Mouse (Mus musculus) midbrain, postnatal 0 days (tissue): Measurements from ENCODE around the gene Nup153. TPM values are rescaled to one million over a fixed set of nuclear protein-coding genes. Genes with fewer than 3 reads are reported as not detected.

ENCODE experiments used
- ATAC-seq: fragments of 200-750 bp; cut with Nextera tagmentation; 2 replicates; pipeline ENCODE4 v1.8.0; 2017; ENCODE audit warnings: moderate number of reproducible peaks, mild to moderate bottlenecking, moderate TSS enrichment, moderate library complexity; ENCODE audit not compliant: low FRiP score
- DNase-seq: peaks from one replicate; pipeline ENCODE4 v3.0.0-alpha.2; 2015; ENCODE audit warnings: low spot score
- H3K27ac ChIP-seq: fragments of 300-500 bp; sonication (generic); 2 replicates; pipeline ENCODE4 v1.5.1; 2014; ENCODE audit warnings: low read depth, mild to moderate bottlenecking, low read length, mixed read lengths
- H3K27me3 ChIP-seq: fragments of 300-500 bp; sonication (generic); 2 replicates; pipeline ENCODE4 v1.6.1; 2014; ENCODE audit warnings: low read length, control low read depth, mixed read lengths; ENCODE audit not compliant: insufficient read depth
- H3K36me3 ChIP-seq: fragments of 300-500 bp; sonication (generic); 2 replicates; pipeline ENCODE4 v1.6.1; 2014; ENCODE audit warnings: low read length, control low read depth, mixed read lengths; ENCODE audit not compliant: insufficient read depth
- H3K4me1 ChIP-seq: fragments of 300-500 bp; sonication (generic); 2 replicates; pipeline ENCODE4 v1.6.1; 2014; ENCODE audit warnings: mild to moderate bottlenecking, control low read depth, antibody characterized with exemption, low read length, mixed read lengths; ENCODE audit not compliant: insufficient read depth
- H3K4me2 ChIP-seq: fragments of 300-500 bp; sonication (generic); 2 replicates; pipeline ENCODE4 v1.6.1; 2014; ENCODE audit warnings: low read depth, mild to moderate bottlenecking, low read length, mixed read lengths; ENCODE audit not compliant: poor library complexity, severe bottlenecking
- H3K4me3 ChIP-seq: fragments of 300-500 bp; sonication (generic); 2 replicates; pipeline ENCODE4 v1.5.1; 2014; ENCODE audit warnings: low read depth, mild to moderate bottlenecking, low read length, moderate library complexity
- H3K9ac ChIP-seq: fragments of 300-500 bp; sonication (generic); replicated peaks from 2 replicates; pipeline ENCODE4 v1.6.1; 2014; ENCODE audit warnings: mild to moderate bottlenecking, low read length, moderate library complexity, mixed read lengths; ENCODE audit not compliant: poor library complexity, severe bottlenecking
- H3K9me3 ChIP-seq: fragments of 300-500 bp; sonication (generic); 2 replicates; pipeline ENCODE4 v1.6.1; 2016; ENCODE audit warnings: low read length, control low read depth
- CTCF ChIP-seq: IDR thresholded peaks from 2 replicates; pipeline ENCODE4 v1.5.1; 2016; ENCODE audit warnings: antibody characterized with exemption, mild to moderate bottlenecking
- WGBS: fragments of 180-500 bp; shearing (Covaris S2); extraction: QIAGEN DNeasy Blood & Tissue Kit; methylation state at CpG from one replicate; pipeline ENCODE4 v1.1.7; 2014; 5-methylcytosine and 5-hydroxymethylcytosine counted together
- polyA plus RNA-seq: library from polyadenylated mRNA; unstranded; fragments of >200 nt; fragmentation: Nextera tagmentation; extraction: Ambion mirVana; gene quantifications from 2 replicates; pipeline ENCODE4 v1.2.1, GENCODE M21; 2015
- total RNA-seq: library from RNA; depleted of rRNA; stranded (reverse); fragments of >200 nt; gene quantifications from 2 replicates; pipeline ENCODE4 v1.2.3, GENCODE M21; 2014

Nup153 gene
- total and polyA plus RNA-seq, 2 experiments from 2014 or later: 11.8 to 61.7 TPM

DNA sequence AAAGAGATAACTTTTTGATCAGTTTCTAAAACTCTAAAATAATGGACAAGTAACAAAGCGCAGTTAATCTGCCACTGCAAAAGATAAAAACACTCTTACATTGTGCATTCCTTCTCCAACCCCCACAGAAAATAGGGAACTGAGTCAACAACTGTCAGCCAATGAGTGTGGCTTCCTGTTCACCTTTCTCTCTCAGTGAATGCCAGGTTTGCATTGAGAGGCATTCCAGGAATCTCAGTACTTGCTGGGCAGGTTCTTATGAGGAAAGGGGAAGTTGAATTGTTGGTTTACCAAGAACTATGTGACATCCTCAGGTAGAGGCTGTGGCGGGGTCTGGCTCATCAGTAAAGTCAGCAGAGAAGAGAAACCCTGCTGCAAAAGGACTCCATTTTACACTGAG is 31.0 kb downstream of the Nup153 start:
- H3K4me1 ChIP-seq: no peaks in the 10 kb centered on the region
- DNase-seq: no peak
- TF ChIP-seq CTCF: no peak

DNA sequence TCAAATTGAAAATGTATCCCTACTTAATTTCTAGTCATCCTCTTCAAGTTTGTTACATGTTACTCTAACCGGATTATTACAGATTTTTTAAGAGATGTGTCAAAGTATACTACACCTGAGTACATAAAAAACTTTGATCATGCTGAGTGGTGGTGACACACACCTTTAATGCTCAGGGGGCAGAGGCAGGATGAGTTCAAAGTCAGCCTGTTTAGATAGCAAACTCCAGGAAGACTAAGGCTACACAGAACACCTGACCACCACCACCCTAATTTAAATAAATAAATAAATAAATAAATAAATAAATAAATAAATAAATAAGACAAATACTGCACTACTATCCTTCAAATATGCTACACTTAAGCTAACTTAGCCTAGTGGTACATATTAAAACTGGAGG is 31.8 kb downstream of the Nup153 start:
- Histone ChIP-seq H3K4me2 (no peak overlapping the region), H3K27me3 (no peaks in the 10 kb centered on the region), H3K36me3 (peaks cover 21% of the 10 kb centered on the region), H3K4me3 (no peak overlapping the region), H3K9ac (no peak overlapping the region), H3K4me1 (no peaks in the 10 kb centered on the region), H3K27ac (no peak overlapping the region), H3K9me3 (no peaks in the 10 kb centered on the region)
- ATAC-seq (no peak), DNase-seq (no peak)
- no peak for TF ChIP-seq CTCF
- WGBS: 94% methylated on average over 1 of the region's 1 CpGs

More for the DNA sequence above, 31.0 kb downstream of the Nup153 start:
- Histone ChIP-seq H3K9me3 (no peaks in the 10 kb centered on the region), H3K27ac (no peak overlapping the region), H3K4me3 (no peak overlapping the region), H3K4me2 (no peak overlapping the region), H3K9ac (no peak overlapping the region), H3K36me3 (peaks cover 21% of the 10 kb centered on the region), H3K27me3 (no peaks in the 10 kb centered on the region)
- no peak for ATAC-seq
- 89% methylated on average over 2 of the region's 2 CpGs for WGBS

DNA sequence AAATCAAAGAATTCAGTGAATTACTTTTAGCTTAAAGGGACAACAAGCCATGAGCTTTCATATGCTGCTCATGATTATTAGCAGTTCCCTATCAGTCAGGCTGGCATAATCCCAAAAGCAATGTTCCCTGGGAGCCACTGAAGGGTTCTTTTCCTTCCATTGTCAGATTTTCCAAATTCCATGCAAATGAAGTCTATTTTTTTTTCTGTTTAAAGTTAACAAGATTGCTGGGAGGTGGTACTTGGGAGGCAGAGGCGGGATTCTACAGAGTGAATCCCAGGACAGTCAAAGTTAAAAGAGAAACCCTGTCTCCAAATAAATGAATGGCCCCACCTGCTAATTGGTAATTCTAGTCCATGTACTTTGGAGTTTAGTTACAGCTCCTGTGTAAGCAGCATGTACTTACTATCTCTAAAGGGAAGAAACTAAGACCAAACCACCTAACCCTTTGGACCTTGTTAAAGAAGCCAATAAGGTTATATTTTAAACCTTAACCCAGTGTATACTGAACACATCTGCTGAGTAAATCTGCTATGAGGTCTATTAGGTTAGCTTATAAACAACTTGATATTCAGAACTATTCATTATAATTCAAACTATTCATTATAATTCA is 32.3 kb downstream of the Nup153 start:
- Histone ChIP-seq H3K4me1 (no peaks in the 10 kb centered on the region), H3K9me3 (no peaks in the 10 kb centered on the region), H3K36me3 (peaks cover 21% of the 10 kb centered on the region), H3K27ac (no peak overlapping the region), H3K27me3 (no peaks in the 10 kb centered on the region), H3K4me2 (no peak overlapping the region), H3K4me3 (no peak overlapping the region), H3K9ac (no peak overlapping the region)
- ATAC-seq (no peak), DNase-seq (no peak)
- 53% methylated on average over 1 of the region's 1 CpGs for whole genome bisulfite sequencing
- no peak for TF ChIP-seq CTCF

DNA sequence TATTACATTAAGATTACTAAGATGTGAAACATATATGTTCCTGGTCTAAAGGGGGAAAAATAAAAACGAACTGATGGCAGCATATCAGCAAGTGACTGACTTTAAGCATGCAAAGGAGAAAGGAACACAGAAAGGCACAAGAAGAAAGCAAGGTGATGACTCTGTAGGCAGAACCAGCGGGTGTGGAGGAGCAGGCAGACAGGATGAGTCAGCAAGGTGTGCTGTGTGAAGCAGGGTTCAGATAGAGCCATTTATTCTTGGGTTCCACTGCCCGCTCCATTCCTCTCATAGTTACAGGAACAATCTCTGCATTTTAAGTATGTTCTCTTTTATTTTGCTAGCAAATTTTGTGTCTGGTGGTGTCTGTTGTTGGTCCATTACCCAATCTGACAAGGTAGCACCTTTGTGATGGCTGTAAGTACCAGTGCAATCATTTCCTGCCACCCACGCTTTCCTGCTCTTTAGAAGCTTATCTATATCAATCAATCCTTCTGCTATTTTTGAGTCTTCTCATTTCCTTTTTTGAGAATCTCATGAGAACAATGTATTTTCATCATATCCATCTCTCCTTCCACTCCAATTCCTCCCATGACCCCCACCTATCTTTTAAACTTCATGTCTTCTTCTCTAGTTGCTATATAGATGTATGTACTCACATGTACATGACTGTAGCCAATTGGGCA is 37.0 kb downstream of the Nup153 start:
- no peaks in the 10 kb centered on the region for H3K27me3 ChIP-seq
- ATAC-seq (no peak), DNase-seq (no peak)
- H3K36me3 ChIP-seq: peaks cover 22% of the 10 kb centered on the region
- 95% methylated on average over 4 of the region's 4 CpGs for WGBS
- no peak overlapping the region for H3K27ac ChIP-seq
- no peak overlapping the region for H3K9ac ChIP-seq
- no peak overlapping the region for H3K4me2 ChIP-seq
- H3K9me3 ChIP-seq: no peaks in the 10 kb centered on the region
- no peaks in the 10 kb centered on the region for H3K4me1 ChIP-seq
- no peak overlapping the region for H3K4me3 ChIP-seq
- TF ChIP-seq CTCF: no peak

DNA sequence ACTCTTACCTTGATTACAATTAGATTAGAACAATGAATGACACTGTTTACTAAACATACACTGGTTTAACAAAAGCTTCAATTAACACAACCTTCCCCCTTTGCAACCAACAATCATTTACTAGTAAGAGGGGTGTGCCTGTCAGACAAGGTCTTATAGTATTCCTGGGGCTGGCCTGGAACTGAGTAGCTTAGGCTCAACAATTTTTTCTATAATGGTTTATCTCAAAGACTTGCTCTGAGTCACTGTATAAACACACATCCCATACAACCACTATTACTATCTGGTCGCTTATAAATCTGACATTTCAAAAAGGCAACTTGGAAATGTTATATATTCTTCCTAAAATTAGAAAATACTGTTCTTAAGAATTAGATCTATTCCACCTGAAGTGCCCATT is 44.4 kb downstream of the Nup153 start:
- TF ChIP-seq CTCF: no peak
- peaks cover 27% of the 10 kb centered on the region for H3K36me3 ChIP-seq
- no peak overlapping the region for H3K9ac ChIP-seq
- no peak overlapping the region for H3K27ac ChIP-seq
- H3K4me3 ChIP-seq: no peak overlapping the region
- no peak overlapping the region for H3K4me2 ChIP-seq
- no peaks in the 10 kb centered on the region for H3K9me3 ChIP-seq
- 91% methylated on average over 1 of the region's 1 CpGs for WGBS
- H3K27me3 ChIP-seq: no peaks in the 10 kb centered on the region
- no peaks in the 10 kb centered on the region for H3K4me1 ChIP-seq
- DNase-seq (no peak), ATAC-seq (no peak)

DNA sequence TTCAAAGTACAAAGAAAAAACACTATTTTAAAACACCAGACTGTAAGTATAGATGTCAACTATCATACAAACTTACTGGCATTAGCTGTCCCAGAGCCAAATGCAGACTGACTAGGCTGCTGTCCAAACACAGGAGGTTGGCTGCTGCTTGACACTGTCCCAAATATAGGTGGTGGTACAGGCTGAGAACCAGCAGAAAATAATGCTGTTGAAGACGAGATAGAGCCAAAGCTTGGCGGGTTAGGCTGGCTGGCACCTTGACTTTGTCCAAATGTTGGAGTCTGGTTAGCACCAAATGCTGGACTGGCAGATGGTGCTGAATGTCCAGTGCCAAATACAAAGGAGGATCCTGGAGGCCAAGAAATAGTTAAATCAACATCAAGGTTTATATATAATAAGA is 44.8 kb downstream of the Nup153 start:
- Histone ChIP-seq H3K36me3 (peaks cover 31% of the 10 kb centered on the region), H3K4me1 (no peaks in the 10 kb centered on the region), H3K27ac (no peak overlapping the region), H3K9ac (no peak overlapping the region), H3K27me3 (no peaks in the 10 kb centered on the region), H3K9me3 (no peaks in the 10 kb centered on the region), H3K4me3 (no peak overlapping the region), H3K4me2 (no peak overlapping the region)
- DNase-seq (peak; percentile 2), ATAC-seq (no peak)
- WGBS: 83% methylated on average over 2 of the region's 2 CpGs
- no peak for TF ChIP-seq CTCF
